Mouse (Mus musculus): ENCODE results near the gene Prkcd.

The Prkcd gene

DNA sequence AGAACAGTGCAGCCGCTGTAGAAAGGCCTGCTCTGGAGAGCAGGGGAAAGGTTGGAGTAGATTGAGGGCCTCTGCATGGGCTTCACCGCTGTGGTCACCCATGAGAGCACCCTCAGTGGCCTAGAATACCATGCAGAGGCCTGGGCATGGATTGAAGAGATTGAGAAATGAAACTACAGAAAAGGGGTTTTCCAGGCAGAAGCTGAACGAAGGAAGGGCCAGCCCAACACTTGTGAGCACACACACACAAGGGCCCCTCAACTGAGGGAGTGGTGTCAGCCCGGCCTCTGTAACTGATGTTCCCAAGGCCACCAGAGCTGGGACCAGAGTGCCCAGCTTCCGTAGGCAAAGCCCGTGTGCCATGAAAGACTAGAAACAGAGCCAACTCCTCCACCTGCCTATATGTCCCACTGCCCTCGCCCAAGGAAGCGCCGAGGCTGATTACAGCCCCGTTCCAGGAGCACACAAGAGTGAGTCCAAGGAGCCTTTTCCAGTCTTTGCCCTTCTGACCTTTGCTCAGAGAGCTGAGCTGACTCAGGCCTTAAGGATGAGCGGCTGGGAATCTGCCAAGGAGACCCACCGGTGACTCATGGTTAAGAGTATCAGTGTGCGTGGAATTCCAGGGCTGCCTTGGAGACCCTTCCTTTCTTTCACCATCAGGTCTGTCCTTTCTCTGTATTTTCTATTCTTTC is 9.4 kb upstream of the Prkcd start:
- DNase-seq (ENCODE audit: low spot score in 2 of 2): no peak

DNA sequence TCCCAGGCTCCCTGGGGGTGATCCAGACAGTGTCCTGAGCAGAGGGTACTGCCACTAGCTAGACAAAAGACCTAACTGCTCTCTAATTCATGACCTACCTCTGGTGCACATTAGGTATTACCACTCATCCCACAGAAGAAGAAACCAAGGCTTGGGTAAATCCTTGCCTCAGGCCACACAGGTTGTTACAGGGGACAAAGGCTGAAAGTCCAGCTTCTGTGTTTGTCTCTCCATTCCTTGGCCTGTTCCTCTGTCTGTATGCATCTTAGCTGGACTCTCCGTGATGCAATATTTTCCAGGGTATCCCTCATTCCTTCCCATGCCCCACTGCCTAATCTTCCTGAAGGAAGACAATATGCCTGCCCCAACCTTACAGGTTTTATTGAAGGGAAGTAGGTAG is 8.4 kb upstream of the Prkcd start:
- DNase-seq (ENCODE audit: low spot score in 2 of 2): no peak

DNA sequence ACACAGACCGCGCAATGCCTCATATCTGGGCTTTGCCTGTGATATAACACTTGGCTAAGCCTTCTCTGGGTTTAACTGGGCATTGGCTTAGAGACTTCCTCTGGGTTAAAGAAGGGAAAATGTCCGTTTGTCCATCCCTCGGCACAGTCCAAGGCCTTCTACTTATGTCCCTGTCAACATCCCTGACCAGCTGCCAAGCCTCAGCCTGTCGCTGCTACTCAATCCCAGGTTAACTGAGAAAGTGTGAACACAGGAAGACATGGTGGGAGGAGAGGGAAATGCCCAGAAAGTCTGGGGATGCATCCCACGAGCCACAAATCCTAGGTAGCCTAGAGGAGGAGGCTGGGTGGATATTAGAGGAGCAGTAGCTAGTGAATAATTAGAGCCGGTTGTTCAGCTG is 7.7 kb upstream of the Prkcd start:
- no peak for DNase-seq (ENCODE audit: low spot score in 2 of 2)

DNA sequence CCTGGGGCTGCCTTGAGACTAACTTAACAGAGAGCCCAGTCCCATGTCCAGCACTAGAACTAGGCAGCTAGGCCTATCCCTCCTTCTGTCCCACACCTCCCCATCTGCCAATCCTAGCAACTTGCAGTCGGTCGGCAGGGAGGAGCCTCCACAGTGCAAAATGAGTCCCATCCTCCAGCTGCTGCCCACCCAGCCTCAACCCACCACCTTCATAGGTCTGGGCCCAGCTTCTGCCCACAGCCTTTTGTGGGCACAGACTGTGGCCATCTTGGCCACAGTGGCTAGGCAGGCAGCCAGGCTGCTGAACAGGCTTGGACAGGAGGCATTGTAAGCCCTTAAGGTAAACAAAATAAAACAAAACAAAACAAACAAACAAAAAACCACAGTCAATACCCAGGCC is 5.8 kb upstream of the Prkcd start:
- no peak for DNase-seq (ENCODE audit: low spot score in 2 of 2)

DNA sequence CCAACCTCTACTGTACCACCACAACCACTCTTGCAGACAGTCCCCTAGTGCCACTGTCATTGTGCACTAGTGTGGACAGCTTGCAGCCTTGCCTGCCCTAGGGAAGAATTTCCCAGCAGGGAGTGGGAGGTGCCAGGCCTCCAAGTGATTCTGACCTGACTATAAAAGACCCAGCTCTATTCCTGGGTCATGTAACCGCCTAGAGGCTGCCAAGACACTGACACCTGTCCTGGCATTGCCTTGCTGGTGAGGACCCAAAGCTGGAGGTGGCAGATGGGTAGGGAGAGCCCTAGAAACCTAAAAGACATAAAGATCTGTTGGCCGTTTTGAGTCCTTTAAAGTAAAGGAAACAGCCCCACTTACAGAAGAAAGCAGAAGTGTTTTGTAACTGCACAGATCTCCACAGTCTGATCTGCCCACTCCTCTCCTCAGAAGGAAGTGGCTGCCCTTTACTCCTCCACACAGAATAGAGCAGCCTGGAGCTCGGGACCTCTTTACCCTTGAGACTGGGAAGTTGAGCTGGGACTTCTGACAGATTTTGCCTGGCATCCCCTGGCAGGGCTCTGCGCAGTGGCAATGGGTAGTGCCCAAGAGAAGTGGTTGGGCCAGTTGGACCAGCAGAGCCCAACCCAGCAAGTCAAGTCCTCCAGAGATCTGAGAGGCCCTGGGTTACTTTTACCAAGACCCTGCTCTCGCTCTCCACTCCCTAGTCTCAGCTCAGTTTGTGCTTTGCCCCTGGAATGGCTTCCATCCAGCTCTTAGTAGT is 5.0 kb upstream of the Prkcd start:
- peak; percentile 45 to 64 for DNase-seq (ENCODE audit: low spot score in 2 of 2)

GRCm38 (mm10) chr14:30629839-30630238 is 3.8 kb upstream of the Prkcd start:
- DNase-seq (ENCODE audit: low spot score in 2 of 2): no peak

DNA sequence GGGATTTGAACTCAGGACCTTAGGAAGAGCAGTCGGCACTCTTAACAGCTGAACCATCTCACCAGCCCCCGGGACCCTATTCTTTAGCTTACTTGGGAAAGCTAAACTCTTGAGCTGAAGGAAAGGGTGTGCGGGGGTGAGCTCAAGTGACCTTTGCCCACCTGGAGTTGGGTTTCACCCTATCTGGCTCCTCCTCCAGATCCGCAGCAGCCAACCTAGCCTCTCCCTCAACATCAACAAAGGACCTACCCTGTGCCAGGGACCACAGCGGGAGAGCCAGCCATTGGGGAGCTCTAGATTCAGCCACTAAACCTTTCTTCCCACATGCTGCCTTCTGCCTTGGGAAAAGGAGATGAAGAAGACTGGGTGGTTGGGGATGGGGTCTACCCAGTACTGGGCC is 2.2 kb upstream of the Prkcd start:
- DNase-seq (ENCODE audit: low spot score in 2 of 2): no peak

- no peak for DNase-seq (ENCODE audit: low spot score in 2 of 2)
Observed at GRCm38 (mm10) chr14:30626756-30627742, 1.0 kb upstream of the Prkcd start.

GRCm38 (mm10) chr14:30625131-30625807 is 741 bp downstream of the Prkcd start:
- DNase-seq (ENCODE audit: low spot score in 2 of 2): peak in 1 of 2 experiments; percentile 53

DNA sequence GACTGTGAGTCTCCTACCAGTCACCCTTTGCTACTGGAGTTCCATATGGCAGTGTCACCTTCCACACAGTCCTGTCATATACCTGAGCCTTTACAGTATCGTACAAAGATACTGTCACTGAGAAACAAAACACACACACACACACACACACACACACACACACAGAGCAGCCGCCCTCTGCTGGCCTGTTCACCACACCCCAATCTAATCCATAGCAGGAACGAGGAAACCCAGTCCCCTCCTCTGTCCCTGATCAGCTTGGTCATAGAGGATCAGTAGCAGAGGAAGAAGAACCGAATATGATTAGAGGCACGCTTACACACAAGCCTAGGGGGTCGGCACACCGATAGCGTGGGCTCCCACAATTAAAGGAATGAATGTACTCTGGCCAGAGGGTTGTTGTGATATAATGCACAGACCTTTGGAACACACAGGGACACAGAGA is 1.7 kb downstream of the Prkcd start:
- no peak for DNase-seq (ENCODE audit: low spot score in 2 of 2)

DNA sequence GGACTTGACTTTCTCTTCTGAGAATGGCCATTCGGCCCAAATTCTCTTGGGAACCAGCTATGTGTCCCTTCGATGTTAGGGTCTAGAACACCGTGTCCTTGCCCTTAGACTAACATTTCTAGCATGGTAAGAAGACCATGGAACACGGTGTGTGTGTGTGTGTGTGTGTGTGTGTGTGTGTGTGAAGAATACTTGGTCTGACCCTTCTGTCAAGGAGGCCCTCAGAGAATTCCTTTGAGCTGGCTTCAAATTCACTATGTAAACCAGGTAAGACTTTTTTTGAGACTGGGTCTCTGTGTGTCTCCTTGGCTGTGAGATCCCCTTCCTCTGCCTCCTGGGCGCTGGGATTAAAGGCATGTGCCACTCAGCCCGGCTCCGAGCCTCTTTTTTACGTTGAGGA is 3.5 kb downstream of the Prkcd start:
- DNase-seq (ENCODE audit: low spot score in 2 of 2): no peak

- no peak for DNase-seq (ENCODE audit: low spot score in 2 of 2)
Observed at GRCm38 (mm10) chr14:30622130-30622529, 3.9 kb downstream of the Prkcd start.

DNA sequence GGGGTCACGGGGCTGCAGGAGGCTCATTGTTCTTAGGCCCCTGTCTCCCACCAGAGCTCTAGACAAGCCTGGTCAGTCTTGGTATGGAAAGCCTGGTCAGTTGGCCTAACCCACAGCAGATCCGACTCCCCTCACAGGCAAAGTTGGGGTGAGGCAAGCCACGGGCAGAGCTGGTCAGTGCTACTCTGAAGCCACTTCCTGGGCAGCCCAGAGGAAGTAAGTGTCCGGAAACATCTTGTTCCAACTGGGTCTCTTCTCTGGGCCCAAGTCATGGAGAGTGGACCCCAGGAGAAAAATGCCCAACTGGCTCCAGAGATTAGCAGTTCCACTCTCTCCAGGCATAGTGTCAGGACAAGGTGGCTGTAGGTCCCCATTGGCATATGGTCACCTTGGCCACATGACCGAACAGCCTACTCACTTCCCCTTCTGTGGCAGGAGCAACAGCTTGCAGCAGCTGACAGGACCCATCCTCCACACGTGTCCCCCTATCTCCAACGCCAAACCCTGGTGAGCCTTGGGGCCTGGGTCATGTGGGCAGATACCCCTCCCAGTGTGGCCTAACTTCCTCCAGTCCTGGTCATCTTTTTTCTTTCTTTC is 5.9 kb downstream of the Prkcd start:
- DNase-seq (ENCODE audit: low spot score in 2 of 2): no peak

DNA sequence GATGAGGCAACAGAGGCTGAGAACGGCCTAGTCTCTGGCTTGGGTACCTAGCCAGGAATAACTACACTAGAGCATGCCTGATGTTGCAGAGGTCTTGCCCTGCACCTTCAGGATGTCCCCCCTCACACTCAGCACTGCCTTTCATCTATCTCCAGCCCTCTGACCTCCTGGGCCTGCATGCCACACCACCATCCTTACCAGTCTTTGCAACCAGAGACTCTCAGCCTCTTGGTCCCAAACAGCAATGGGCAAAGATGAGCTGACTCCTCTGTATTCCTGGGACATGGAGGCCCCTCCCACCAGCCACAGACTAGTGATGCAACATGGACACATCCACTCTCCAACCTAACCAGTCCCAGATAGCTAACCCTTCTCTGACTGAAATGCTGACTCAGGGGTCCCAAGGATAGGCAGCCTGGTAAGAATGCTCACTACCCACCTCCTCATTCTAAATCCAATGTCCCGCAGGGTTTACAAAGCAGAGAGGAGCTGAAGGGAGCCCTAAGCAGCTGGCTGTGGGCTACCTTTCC is 7.2 kb downstream of the Prkcd start:
- no peak for DNase-seq (ENCODE audit: low spot score in 2 of 2)

DNA sequence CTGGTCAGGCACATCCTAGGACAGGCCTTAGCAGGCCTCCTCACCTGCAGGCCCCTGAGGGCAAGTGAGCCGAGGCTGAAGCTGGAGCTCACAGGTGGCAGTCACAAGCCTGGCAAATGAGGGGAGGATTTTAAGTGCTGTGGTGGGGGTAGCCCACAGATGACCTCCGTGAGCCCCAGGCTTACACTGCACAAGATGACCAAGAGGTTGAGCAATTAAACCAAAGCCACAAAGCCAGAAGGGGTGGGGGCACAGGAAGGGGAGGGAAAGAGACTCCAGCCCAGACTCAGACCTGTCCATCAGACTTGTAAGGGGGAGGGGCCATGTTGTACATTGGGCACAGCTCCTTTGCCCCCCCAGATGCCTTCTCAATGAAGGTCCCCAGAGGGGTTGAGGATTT is 9.3 kb downstream of the Prkcd start:
- no peak for DNase-seq (ENCODE audit: low spot score in 2 of 2)

- DNase-seq (ENCODE audit: low spot score in 2 of 2): no peak
Observed at GRCm38 (mm10) chr14:30612962-30613715, 12.9 kb downstream of the Prkcd start.

GRCm38 (mm10) chr14:30612523-30612922 is 13.5 kb downstream of the Prkcd start:
- DNase-seq (ENCODE audit: low spot score in 2 of 2): peak; percentile 74 to 83

DNA sequence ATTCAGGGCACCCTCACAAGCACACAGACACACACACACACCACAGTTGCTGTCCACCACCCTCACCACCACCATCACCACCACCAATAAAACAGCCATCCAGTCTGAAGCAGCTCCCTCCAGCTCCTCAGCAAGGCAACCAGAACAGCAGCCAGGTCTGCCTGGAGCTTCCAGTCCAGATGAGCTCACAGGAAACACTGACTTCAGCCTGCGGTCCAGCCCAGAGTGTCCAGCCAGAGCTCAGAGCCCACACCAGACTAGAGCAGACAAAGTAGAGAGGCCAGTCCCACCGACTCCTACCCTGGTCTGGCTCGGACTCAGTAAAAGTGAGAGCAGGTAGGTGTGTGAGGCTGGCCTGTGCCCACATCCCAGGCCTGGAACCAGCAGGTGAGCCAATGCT is 15.1 kb downstream of the Prkcd start:
- DNase-seq (ENCODE audit: low spot score in 2 of 2): no peak

- no peak for DNase-seq (ENCODE audit: low spot score in 2 of 2)
Observed at GRCm38 (mm10) chr14:30610304-30610703, 15.7 kb downstream of the Prkcd start.

DNA sequence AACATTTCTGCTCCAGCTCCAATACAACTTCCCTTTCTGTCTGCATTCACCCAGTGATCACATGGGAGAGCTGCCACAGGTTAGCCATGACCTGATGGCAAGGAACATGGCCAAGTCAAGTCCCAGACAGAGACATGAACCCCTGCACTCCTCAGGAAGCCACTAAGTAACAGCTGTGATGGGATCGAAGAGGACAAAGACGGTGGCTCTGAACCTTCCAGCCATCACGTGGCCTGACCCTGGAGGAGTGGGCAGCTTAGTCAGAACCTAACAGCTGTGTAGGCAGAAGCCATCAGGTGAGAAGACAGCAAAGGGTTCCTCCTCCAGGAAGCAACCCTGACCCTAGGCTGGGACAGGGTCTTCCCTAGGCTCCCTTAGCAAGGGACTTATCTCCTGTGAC is 16.5 kb downstream of the Prkcd start:
- DNase-seq (ENCODE audit: low spot score in 2 of 2): no peak

Measured in urinary bladder, postnatal 36 days (tissue).